Mouse (Mus musculus) midbrain, embryonic 16.5 days (tissue): ENCODE measurements around the gene Hist1h3i. TPM values are rescaled to one million over a fixed set of nuclear protein-coding genes. Genes with fewer than 3 reads are reported as not detected.

ENCODE experiments used
- microRNA-seq: library from miRNA; unstranded; fragments of <30 nt; microRNA quantifications from one replicate; pipeline ENCODE4, GENCODE M21; 2017
- polyA plus RNA-seq: library from polyadenylated mRNA; unstranded; fragments of >200 nt; fragmentation: Nextera tagmentation; extraction: Ambion mirVana; gene quantifications from 2 replicates; pipeline ENCODE4 v1.2.1, GENCODE M21; 2015

Hist1h3i gene
- polyA plus RNA-seq, 1 experiment from 2014 or later: 13.1 TPM

Small RNA genes lying within 50 kb of the gene (microRNA-seq; reads per million reads assigned to microRNA genes)
- gene Gm19658 (not detected), gene Gm44346 (not detected), gene Gm44454 (not detected), gene Gm44466 (not detected)

Other genes with a start within 250 kb of the Hist1h3i start
- 0.09 and 0.15 TPM in 2 replicates for gene Olfr1366, start 240.6 kb downstream of the Hist1h3i start, polyA plus RNA-seq
- gene Olfr1535, start 223.5 kb downstream of the Hist1h3i start, polyA plus RNA-seq: not detected in 2 replicates
- not detected in 2 replicates for gene Olfr1364, start 201.6 kb downstream of the Hist1h3i start, polyA plus RNA-seq
- gene Olfr1362, start 169.3 kb downstream of the Hist1h3i start, polyA plus RNA-seq: not detected in 2 replicates
- gene Olfr11, start 140.9 kb downstream of the Hist1h3i start, polyA plus RNA-seq: 0.07 TPM in 1 of 2 replicates, not detected in the other
- not detected in 2 replicates for gene Olfr1361, start 120.0 kb downstream of the Hist1h3i start, polyA plus RNA-seq
- gene Olfr1360, start 106.0 kb downstream of the Hist1h3i start, polyA plus RNA-seq: not detected in 2 replicates
- not detected in 2 replicates for gene Olfr1359, start 85.3 kb downstream of the Hist1h3i start, polyA plus RNA-seq
- gene Hist1h2bl, start 67.2 kb downstream of the Hist1h3i start, polyA plus RNA-seq: not detected in 2 replicates
- gene Hist1h2ai, start 66.9 kb downstream of the Hist1h3i start, polyA plus RNA-seq: 3.5 and 9.7 TPM in 2 replicates
- 3.4 TPM in 1 of 2 replicates, not detected in the other for gene Hist1h3h, start 65.7 kb downstream of the Hist1h3i start, polyA plus RNA-seq
- gene Hist1h2bm, start 61.3 kb downstream of the Hist1h3i start, polyA plus RNA-seq: 1.2 and 1.4 TPM in 2 replicates
- gene Hist1h4j, start 48.3 kb downstream of the Hist1h3i start, polyA plus RNA-seq: 0.40 and 0.80 TPM in 2 replicates
- gene Hist1h4k, start 32.9 kb downstream of the Hist1h3i start, polyA plus RNA-seq: 2.7 TPM in 1 of 2 replicates, not detected in the other
- gene Hist1h2ak, start 29.5 kb downstream of the Hist1h3i start, polyA plus RNA-seq: 4.9 and 5.7 TPM in 2 replicates
- gene Hist1h2bn, start 29.2 kb downstream of the Hist1h3i start, polyA plus RNA-seq: 1.1 TPM in 1 of 2 replicates, not detected in the other
- gene Hist1h1b, start 2.7 kb downstream of the Hist1h3i start, polyA plus RNA-seq: 0.69 and 2.4 TPM in 2 replicates
- not detected in 2 replicates for gene Hist1h2an, start 3.8 kb upstream of the Hist1h3i start, polyA plus RNA-seq
- gene Hist1h2bp, start 4.1 kb upstream of the Hist1h3i start, polyA plus RNA-seq: 0.72 TPM in 1 of 2 replicates, not detected in the other
- gene Hist1h2bq, start 26.8 kb upstream of the Hist1h3i start, polyA plus RNA-seq: 3.4 and 3.5 TPM in 2 replicates
- gene Hist1h2ao, start 27.1 kb upstream of the Hist1h3i start, polyA plus RNA-seq: not detected in 2 replicates
- 3.7 TPM in 1 of 2 replicates, not detected in the other for gene Hist1h4m, start 28.4 kb upstream of the Hist1h3i start, polyA plus RNA-seq
- gene Hist1h4n, start 48.8 kb upstream of the Hist1h3i start, polyA plus RNA-seq: 2.6 and 2.8 TPM in 2 replicates
- gene Hist1h2ap, start 50.1 kb upstream of the Hist1h3i start, polyA plus RNA-seq: 276 and 359 TPM in 2 replicates
- 2.9 and 3.5 TPM in 2 replicates for gene Hist1h2br, start 50.4 kb upstream of the Hist1h3i start, polyA plus RNA-seq
- gene Zfp184, start 161.7 kb upstream of the Hist1h3i start, polyA plus RNA-seq: 12.0 and 13.7 TPM in 2 replicates
- not detected in 2 replicates for gene Pom121l2, start 197.8 kb upstream of the Hist1h3i start, polyA plus RNA-seq
- gene Prss16, start 226.4 kb upstream of the Hist1h3i start, polyA plus RNA-seq: not detected in 2 replicates